Mouse (Mus musculus): ENCODE data around the gene Selenom.
A peak's percentile ranks its signal among the peaks of the same experiment; 100 is the strongest.

Gene Selenom

GRCm38 (mm10) chr11:3515637-3516036, 1.2 kb downstream of the Selenom start:
- peak; percentile 91 for DNase-seq

GRCm38 (mm10) chr11:3516121-3516520, 1.6 kb downstream of the Selenom start:
- no peak for DNase-seq

GRCm38 (mm10) chr11:3516859-3517845, 2.7 kb downstream of the Selenom start:
- DNase-seq: peak; percentile 54

DNA sequence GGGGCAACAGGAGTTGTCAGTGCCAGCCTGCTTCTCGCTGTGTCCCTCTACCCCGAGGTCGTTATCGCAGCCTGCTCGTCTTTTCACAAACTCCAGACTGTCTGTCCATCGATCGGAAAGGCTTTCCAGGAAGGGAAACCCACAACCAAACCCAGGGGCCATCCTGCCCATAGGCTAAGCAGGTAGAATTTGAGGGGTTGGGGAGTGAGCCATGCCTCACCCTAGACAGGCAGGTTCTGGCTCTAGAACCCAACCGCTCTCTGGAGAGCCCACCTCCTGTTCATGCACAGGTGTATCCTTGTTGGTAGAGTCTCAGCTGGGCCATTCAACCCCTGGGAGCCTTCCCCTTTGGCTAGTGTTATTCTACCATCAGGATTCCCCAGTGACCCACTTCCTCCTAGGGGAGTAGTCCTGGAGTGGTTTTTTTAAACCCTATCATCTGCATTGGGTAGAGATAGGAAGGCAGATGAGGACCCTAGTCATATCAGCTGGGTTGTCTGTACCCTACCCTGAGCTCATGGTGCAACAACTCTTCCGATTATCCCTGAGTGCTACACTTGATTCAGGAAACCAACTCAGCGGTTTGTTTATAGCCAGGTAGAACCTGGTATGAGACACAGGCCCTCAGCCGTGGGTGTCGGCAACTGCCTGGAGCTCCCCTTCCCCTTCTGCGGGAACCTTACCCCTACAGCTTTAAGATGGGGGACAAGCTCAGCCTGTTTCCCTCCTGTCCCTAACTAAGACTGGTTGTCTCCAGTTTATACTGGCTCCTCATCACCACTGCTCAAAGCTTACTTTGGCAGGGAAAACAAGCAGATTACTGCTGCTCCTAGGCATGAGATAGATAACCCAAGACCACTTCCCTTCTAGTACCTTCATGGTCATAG, 3.6 kb downstream of the Selenom start:
- no peak for DNase-seq

DNA sequence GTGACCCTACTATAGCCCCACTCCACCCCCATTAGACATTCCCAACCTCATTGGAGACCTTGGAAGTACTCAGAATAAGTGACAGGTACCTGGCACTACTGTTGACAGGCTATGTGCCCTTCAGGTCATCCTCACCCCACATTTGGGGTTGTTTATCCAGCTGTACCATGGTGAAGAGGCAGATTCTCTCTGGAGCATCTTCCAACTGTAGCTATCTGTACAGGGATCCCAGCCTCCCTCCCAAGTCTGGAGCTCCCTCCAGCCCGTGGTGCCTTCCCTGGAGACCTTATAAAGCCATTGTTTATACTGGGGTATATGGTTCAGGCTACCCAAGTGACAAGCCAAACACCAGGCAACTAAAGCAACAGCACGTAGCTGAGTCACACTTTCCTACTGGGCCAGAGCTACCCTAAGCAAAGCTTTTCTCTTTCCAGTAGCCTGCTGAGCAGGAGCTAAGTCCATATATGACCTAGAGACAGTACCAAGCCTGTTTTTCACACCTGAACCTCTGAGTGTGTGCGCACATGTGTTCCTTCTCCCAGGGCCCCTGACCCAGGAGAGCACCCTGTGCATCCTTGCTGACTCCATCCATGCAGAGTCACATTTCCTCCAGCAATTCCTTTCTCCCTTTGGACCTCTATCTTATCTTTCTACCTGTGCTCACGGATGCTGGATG, 4.7 kb downstream of the Selenom start:
- no peak for DNase-seq

DNA sequence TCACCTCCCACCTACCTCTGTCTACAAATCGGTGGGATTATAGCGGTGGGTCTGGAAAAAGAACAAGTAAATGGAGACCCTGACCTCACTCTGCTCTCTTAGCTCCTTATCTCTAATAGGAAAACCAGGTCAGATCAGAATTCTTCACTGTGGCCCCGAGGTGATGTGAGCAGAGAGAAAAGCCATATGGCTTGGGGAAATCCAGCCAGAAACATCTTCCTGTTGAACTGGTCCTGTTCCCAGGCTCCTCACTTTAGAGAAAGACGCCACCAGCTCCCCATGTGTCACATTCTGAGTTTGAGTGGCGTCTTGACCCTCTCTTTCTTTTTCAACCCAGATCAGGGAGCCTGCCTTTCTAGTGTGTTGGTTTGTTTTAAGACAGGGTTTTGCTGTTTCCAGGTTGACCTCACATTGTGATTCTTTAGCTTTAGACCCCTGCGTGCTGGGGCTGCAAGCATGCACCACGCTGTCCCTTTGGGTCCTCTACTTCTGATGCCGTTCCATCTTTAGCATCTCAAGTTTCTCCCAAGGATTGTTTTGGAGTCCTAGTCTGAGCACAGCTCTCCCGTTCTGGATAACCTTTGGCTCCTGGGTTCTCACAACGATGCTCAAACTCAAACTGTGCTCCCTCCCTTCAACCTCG, 5.4 kb downstream of the Selenom start:
- DNase-seq: peak; percentile 69

GRCm38 (mm10) chr11:3520919-3521318, 6.4 kb downstream of the Selenom start:
- DNase-seq: no peak

GRCm38 (mm10) chr11:3521339-3522224, 7.1 kb downstream of the Selenom start:
- DNase-seq: no peak

DNA sequence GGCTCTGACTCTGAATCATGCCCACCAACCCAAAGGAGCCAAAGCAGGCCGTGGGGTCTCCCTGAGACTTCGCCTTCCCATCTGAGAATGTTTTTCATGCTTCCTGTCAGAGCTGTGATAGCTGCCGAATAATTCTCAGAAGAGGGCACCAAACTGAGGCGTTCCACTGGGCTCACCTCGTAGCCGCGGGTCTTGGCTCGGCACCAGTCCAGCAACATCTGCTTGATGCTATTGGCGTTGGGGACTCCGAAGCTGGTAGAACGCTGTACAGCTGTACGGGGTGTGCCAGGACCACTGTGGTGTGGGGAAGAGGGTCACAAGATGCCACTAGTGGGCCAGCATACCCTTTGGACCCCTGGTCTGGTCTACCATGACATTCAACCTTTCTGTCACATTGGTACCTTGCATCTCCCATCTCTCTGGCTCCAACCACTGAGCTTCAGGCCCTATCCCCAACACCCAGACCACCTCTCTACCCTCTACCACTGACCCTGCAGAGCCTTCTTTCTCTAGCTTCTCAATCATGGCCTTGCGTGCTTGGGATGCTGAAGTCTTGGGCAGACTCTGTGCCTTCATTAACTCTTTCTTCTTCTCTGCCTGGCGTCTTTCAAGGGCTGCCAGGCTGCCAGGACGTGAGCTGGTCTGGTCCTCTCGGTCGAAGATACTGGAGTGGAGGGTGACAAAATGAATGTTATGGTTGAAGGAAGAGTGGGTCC, 8.0 kb downstream of the Selenom start:
- no peak for DNase-seq

DNA sequence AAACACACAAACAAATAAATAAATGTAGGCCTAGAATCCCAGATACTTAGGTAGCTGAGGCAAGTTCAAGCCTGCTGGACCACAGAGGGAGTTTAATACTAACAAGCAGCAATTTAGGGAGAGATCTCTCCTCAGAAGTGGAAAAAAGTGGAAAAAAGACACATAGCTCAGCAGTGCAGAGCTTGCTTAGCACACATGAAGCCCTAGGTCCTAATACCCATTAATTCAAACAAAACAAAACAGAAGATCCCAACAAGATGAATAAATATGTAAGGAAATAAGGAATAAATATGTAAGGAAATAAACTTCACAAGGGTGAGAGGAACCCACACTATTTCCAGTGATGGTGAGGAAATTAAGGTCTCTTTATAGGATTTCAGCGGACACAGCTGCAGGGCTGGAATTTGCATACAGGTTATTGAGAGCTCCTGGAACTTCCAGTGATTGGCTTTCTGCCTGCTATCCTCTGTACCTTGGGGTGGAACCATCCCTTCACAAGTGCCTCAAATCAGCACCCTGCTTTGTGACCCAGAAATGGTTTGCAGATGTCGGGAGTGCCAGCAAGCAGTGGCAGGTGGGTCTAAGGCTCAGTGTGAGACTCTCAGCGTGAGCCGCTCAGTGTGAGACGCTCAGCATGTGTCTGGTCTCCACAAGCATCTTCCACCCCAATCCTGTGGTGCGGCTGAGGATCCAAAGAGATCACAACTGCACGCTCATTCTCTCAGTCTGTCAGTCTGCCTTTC, 9.5 kb downstream of the Selenom start:
- no peak for DNase-seq

GRCm38 (mm10) chr11:3525560-3525959, 11.1 kb downstream of the Selenom start:
- DNase-seq: no peak

DNA sequence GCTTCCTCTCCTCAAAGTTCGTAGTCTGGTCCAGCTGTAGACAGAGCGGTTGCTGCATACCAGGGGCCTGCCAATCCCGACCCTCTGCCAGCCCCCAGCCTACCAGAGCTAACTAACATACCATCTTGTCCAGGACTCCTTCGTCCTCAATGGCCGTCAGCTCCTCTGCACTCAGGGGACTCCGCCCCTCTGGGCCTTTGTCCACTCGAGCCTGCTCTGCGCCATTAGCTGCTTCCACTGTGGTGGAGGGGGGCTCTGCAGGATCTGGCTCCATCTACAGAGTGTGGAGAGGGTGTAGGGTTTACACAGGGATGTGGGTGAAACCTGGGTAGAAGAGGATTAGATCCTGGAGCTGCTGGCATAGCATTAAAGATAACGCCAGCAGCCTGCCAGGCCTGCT, 11.7 kb downstream of the Selenom start:
- DNase-seq: no peak

DNA sequence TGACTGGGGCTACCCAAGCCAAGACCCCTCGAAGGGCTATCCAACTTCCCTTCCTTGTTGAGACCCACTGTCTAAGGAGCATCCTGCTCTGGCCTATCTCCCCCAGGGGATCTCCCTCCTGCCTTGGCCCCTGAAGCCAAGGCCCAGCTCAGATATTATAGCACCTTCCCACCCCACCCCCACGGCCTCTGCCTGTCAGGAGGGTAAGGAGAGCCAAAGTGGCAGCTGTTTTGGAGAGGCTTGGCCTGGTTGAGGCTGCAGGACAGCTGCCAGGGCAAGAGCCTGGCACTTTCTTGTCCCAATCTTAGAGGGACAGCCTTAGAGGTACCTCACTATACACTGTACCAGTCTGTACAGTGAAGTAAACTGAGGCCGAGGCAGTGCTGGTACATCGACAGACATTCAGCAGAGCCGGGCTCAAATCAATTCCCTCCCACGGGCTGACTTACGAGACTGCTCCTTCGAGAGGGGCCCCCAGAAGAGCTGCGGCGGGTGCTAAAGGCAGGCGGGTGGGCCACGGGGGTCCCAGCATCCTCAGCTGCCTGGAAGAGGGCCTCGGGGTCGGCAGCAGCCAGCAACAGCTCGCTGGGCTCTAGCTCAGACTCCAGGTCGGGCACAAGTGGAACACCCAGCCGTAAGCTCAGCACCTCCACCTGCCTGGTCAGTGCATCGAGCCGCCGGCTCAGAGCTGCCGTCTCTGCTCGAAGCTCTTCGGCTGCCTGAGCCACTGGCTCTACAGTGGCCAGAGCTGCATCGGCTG, 12.7 kb downstream of the Selenom start:
- no peak for DNase-seq

- DNase-seq: no peak
These were observed 13.3 kb downstream of the Selenom start for GRCm38 (mm10) chr11:3527766-3528165.

DNA sequence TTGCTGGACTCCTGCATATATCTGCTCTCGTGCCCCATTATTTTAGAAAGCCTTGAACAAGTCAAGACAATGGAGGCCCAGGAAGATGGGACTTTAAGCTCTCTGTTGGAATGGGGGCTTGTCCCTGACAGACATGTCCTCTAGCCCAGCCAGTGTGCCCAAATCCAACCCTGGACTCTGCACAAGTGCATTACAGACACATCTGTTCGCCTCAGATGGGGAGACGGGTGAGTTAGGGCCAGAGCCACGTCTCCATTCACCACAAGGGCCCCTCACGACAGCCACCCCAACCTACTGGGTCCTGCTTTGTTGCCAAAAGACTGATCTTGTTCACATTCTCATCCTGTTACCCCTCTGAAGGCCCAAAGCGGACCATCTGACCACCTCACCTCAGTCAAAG, 13.7 kb downstream of the Selenom start:
- no peak for DNase-seq

DNA sequence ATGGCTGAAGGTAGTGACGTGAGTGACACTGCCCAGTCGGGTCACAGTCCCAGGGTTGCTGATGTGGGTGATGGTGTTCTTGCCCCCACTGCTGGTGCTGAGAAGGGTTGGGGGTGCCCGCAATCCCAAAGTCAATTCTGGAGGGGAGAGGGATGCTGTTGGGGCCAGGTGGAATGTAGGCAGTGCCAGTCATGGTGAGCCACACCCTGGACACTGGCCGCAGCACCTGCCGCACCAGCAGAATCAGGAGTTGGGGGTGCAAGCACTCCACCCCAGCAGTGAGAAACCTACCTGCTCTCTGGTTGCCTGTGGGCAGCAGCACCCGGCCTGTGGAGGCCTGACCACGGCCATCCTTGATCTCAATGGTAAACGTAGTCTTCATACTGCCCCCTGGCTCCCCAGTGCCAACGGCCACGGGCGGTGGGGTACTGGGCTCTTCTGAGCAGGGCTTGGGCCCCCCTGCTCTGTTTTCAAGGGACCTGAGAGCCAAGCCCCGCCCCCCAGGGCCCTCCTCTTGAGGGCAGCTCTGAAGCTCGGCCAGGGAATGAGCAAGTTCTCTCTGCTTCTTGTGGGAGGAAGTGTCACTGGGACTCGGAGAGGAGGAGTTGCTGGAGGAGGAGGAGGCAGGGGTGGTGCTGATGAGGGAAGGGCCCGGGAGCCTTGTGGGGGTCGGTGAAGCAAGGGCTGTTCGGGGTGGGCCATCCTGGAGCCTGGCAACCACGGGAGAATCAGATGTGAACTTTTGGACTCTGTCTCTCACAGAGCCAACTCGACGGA, 15.2 kb downstream of the Selenom start:
- DNase-seq: peak; percentile 8

GRCm38 (mm10) chr11:3530731-3531130, 16.2 kb downstream of the Selenom start:
- no peak for DNase-seq

- peak; percentile 45 for DNase-seq
These were observed 17.1 kb downstream of the Selenom start for GRCm38 (mm10) chr11:3531634-3532033.

Data from cerebellum, adult 8-10 months (tissue).